Mouse (Mus musculus) lung, embryonic 14.5 days (tissue): Measurements from ENCODE around the gene Apoc4. TPM values are rescaled to one million over a fixed set of nuclear protein-coding genes. Genes with fewer than 3 reads are reported as not detected.

Experiments used
- ATAC-seq: fragments of 200-750 bp; cut with Nextera tagmentation; 2 replicates; pipeline ENCODE4 v1.8.0; 2017; ENCODE audit warnings: mild to moderate bottlenecking, moderate TSS enrichment, moderate library complexity; ENCODE audit not compliant: insufficient read depth
- DNase-seq: peaks from one replicate; pipeline ENCODE4 v3.0.0-alpha.2; 2015
- H3K27ac ChIP-seq: fragments of 300-500 bp; sonication (generic); 2 replicates; pipeline ENCODE4 v1.5.1; 2014; ENCODE audit warnings: low read depth, mild to moderate bottlenecking, moderate library complexity
- H3K27me3 ChIP-seq: fragments of 300-500 bp; sonication (generic); 2 replicates; pipeline ENCODE4 v1.6.1; 2014; ENCODE audit warnings: low read length, control low read depth; ENCODE audit not compliant: insufficient read depth
- H3K36me3 ChIP-seq: fragments of 300-500 bp; sonication (generic); 2 replicates; pipeline ENCODE4 v1.6.1; 2014; ENCODE audit warnings: control low read depth; ENCODE audit not compliant: insufficient read depth
- H3K4me1 ChIP-seq: fragments of 300-500 bp; sonication (generic); 2 replicates; pipeline ENCODE4 v1.6.1; 2014; ENCODE audit warnings: antibody characterized with exemption, control low read depth; ENCODE audit not compliant: insufficient read depth
- H3K4me2 ChIP-seq: fragments of 300-500 bp; sonication (generic); 2 replicates; pipeline ENCODE4 v1.6.1; 2014; ENCODE audit warnings: mild to moderate bottlenecking
- H3K4me3 ChIP-seq: fragments of 300-500 bp; sonication (generic); 2 replicates; pipeline ENCODE4 v1.5.1; 2014; ENCODE audit warnings: low read depth, low read length
- H3K9ac ChIP-seq: fragments of 300-500 bp; sonication (generic); 2 replicates; pipeline ENCODE4 v1.6.1; 2014
- H3K9me3 ChIP-seq: fragments of 300-500 bp; sonication (generic); 2 replicates; pipeline ENCODE4 v1.6.1; 2016; ENCODE audit warnings: low read depth, low read length, control low read depth
- CTCF ChIP-seq: IDR thresholded peaks from 2 replicates; pipeline ENCODE4 v1.5.1; 2016; ENCODE audit warnings: antibody characterized with exemption, low read depth
- WGBS: fragments of 180-500 bp; shearing (Covaris S2); extraction: QIAGEN DNeasy Blood & Tissue Kit; methylation state at CpG from one replicate; pipeline ENCODE4 v1.1.7; 2014; 5-methylcytosine and 5-hydroxymethylcytosine counted together
- polyA plus RNA-seq: library from polyadenylated mRNA; unstranded; fragments of >200 nt; fragmentation: Nextera tagmentation; extraction: Ambion mirVana; gene quantifications from 2 replicates; pipeline ENCODE4 v1.2.1, GENCODE M21; 2014

Gene Apoc4
- polyA plus RNA-seq, 1 experiment from 2014 or later = 0.30 TPM

DNA sequence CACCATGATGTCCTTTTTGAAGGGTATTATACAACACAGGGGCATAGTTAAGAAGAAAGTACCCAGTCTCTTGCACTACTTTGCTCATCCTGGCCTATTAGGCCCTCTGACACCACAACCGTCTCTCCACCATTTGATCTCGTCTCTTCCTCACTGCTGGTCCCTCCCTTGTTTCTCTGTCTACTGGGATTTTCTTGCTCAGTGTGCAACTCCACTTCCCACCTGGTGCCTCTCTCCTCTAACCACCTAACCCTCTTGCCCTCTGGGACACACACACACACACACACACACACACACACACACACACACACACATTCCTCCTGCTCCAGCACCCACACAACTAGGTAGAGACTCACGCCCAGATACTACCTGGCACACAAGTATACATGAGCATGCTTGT is 2.4 kb downstream of the Apoc4 start:
- 85% methylated on average over 3 of the region's 3 CpGs for WGBS
- ATAC-seq = no peak
- H3K27ac ChIP-seq = no peak overlapping the region
- no peak overlapping the region for H3K4me3 ChIP-seq
- H3K27me3 ChIP-seq = no peaks in the 10 kb centered on the region
- no peaks in the 10 kb centered on the region for H3K9me3 ChIP-seq
- TF ChIP-seq CTCF = no peak
- H3K4me1 ChIP-seq = no peaks in the 10 kb centered on the region
- H3K4me2 ChIP-seq = no peak overlapping the region
- no peak overlapping the region for H3K9ac ChIP-seq
- H3K36me3 ChIP-seq = no peaks in the 10 kb centered on the region
- DNase-seq = no peak

DNA sequence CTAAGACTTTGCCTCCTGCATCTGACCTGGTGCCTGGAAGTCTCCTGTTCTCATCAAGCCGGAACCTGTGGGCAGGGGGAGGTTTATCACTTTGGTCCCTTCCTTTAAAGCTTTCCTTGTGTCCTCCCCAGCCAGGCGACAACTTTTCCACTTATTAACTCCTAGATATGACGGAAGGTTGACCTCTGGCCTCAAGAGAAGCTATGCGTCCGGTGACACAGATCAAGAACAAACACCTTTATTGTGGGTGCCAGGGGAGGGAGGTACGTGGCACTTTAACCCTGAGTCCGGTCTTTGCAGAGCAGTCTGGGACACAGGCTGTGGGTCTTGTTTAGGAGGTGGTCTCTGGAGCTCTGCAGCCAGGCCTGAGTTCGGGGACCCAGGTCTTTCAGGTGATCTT is 3.4 kb downstream of the Apoc4 start, which contains the start of gene Apoc2:
TSS of gene Apoc2 (minus strand) at position 70 of the 400 bp plus-strand sequence.
- ATAC-seq = no peak
- no peak within 1 kb of the TSS for H3K4me2 ChIP-seq
- WGBS = 57% methylated on average over 8 of the region's 8 CpGs

DNA sequence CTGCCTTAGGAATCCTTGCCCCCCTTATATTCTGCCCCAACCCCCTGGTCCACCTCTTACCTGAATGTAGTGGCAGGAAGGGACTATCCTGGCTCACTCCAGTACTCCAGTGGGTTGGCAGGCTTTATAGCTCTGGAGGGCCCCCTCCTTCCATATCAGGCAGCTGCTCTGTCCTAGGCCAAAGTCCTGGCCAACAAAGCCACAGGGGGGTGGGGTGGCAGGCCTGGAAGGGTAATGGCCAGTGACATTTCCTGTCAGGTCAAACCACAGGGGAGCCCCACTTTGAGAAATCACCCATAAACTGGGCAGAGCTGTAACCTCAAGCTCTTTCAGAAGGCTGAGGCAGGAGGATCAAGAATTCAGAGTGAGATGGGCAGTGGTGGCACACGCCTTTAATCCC is 4.6 kb downstream of the Apoc4 start:
- H3K27me3 ChIP-seq = no peaks in the 10 kb centered on the region
- H3K9ac ChIP-seq = no peak overlapping the region
- DNase-seq (no peak), ATAC-seq (no peak)
- no peak for TF ChIP-seq CTCF
- no peaks in the 10 kb centered on the region for H3K9me3 ChIP-seq
- no peaks in the 10 kb centered on the region for H3K4me1 ChIP-seq
- H3K4me2 ChIP-seq = no peak overlapping the region
- no peak overlapping the region for H3K4me3 ChIP-seq
- WGBS = 64% methylated on average over 1 of the region's 1 CpGs
- H3K27ac ChIP-seq = no peak overlapping the region
- H3K36me3 ChIP-seq = no peaks in the 10 kb centered on the region

More for the DNA sequence above, 3.4 kb downstream of the Apoc4 start, which contains the start of gene Apoc2:
- H3K9ac ChIP-seq = no peak within 1 kb of the TSS
- no peaks in the 10 kb centered on the region for H3K4me1 ChIP-seq
- H3K36me3 ChIP-seq = no peaks in the 10 kb centered on the region
- no peak within 1 kb of the TSS for H3K4me3 ChIP-seq
- no peaks in the 10 kb centered on the region for H3K9me3 ChIP-seq
- DNase-seq = no peak
- H3K27me3 ChIP-seq = no peaks in the 10 kb centered on the region
- TF ChIP-seq CTCF = no peak
- no peak within 1 kb of the TSS for H3K27ac ChIP-seq

DNA sequence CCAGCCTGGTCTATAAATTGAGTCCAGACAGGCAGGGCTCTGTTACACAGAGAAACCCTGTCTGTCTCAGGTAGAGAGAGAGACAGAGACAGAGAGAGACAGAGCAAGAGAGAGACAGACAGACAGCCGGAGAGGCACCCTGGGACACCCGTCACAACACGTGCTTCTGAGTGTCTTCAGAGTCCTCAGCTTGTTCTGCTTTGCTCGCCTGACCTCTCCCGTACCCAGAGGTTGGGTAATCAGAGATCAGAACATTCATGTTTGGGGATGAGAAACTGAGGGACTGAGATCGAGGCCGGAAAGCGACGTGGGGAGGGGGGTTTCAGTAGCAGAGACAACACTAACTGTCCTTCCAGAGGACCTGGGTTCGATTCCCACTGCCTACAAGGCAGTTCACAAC is 5.5 kb downstream of the Apoc4 start:
- no peaks in the 10 kb centered on the region for H3K9me3 ChIP-seq
- no peak for ATAC-seq
- no peaks in the 10 kb centered on the region for H3K36me3 ChIP-seq
- WGBS = 83% methylated on average over 10 of the region's 10 CpGs
- no peaks in the 10 kb centered on the region for H3K4me1 ChIP-seq
- no peak overlapping the region for H3K4me3 ChIP-seq
- DNase-seq = no peak
- H3K27me3 ChIP-seq = no peaks in the 10 kb centered on the region
- no peak overlapping the region for H3K9ac ChIP-seq
- H3K27ac ChIP-seq = no peak overlapping the region
- no peak overlapping the region for H3K4me2 ChIP-seq
- no peak for TF ChIP-seq CTCF

DNA sequence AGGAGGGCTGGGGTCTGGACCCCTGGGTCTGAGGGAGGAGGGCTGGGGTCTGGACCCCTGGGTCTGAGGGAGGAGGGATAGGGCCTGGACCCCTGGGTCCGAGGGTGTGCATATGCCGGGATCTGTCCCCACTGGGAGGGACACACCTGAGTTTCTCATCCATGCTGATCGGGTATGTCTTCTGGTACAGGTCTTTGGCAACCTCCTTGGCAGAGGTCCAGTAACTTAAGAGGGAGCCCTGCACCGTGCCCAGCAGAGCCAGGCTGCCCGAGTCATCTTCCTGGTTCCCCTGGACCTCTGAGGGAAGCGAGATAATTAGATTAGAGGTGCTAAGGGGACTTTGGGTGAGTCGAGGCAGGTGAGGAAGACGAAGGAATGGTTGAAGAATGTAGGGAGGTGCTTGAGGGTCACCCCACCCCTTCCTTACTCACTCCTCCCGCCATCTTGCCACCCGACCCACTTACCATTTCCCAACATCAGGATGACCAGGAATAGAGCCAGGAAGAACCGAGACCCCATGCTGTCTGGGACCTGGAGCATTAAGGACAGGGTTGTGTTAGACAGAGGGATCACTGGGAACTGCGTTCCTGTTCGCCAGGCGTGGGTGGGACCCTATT is 8.1 kb downstream of the Apoc4 start:
- DNase-seq (no peak), ATAC-seq (no peak)
- Histone ChIP-seq H3K9ac (no peak overlapping the region), H3K27me3 (no peaks in the 10 kb centered on the region), H3K36me3 (no peaks in the 10 kb centered on the region), H3K9me3 (no peaks in the 10 kb centered on the region), H3K27ac (no peak overlapping the region), H3K4me3 (no peak overlapping the region), H3K4me1 (0 out of 2 replicates have a peak, but pooled peaks cover 3% of the 10 kb centered on the region), H3K4me2 (no peak overlapping the region)
- TF ChIP-seq CTCF = no peak
- WGBS = 54% methylated on average over 14 of the region's 14 CpGs

DNA sequence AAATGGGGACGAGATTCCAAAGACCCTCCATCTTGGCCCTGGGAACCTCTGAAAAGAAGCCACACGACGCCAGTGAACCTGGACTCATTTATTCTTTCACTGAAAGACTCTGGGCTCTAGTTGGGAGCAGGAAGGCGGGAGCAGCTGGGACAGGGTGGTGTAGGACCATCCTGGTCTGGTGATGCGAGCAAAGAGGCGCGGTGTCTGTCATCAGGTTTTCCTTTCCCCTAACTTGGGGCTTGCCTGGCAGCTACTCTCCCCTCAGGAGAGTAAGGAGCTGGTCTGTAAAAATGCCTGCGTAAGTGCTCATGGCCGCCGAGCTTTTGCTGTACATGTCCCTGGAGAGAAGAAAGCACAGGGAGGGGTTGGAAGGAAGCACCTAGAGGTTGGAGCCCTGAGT is 9.8 kb downstream of the Apoc4 start:
- no peak overlapping the region for H3K9ac ChIP-seq
- no peaks in the 10 kb centered on the region for H3K9me3 ChIP-seq
- no peaks in the 10 kb centered on the region for H3K27me3 ChIP-seq
- ATAC-seq (no peak), DNase-seq (no peak)
- WGBS = 70% methylated on average over 10 of the region's 10 CpGs
- 0 out of 2 replicates have a peak, but pooled peaks cover 3% of the 10 kb centered on the region for H3K4me1 ChIP-seq
- no peak overlapping the region for H3K4me2 ChIP-seq
- H3K27ac ChIP-seq = no peak overlapping the region
- no peaks in the 10 kb centered on the region for H3K36me3 ChIP-seq
- no peak for TF ChIP-seq CTCF
- H3K4me3 ChIP-seq = no peak overlapping the region

DNA sequence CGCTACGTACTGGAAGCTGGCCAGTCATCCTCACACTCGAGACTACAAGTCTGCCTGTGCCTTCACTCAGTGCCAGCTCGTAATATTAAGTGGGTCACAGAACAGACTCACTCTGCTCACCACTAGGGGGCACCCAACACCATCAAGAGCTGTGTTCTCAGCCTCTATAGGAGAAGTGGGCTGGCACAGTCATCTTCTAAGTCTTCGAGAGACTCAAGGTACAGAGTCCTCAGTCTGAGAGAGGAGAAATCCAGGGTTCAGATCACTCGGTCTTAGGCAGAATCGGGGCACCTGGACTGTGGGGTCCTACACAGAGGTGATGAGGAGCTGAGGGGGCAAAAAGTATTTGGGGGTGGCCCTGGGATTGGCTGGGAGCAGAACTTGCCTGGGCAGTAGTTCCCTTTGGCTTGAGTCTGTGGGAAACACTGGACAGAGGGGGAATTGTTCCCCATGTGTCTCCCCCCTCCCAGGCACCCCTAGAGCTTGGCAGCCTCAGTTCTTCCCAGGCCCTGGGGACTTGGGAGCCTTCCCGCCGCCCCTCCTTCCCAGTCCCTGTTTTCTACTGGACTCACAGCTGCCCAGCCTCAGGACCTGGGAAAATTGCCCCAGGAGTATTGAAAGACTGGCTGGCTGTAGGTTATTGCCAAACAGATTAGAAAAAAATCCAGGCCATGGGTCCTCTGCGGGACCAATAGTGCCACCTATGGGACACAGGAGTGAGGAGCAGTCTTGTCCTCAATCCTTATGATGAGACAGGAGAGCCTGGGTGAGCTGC is 12.1 kb downstream of the Apoc4 start:
- 6% methylated on average over 10 of the region's 10 CpGs for WGBS
- peak overlapping the region; percentile 37; the same call in 1 of the 2 replicates for H3K9ac ChIP-seq
- no peaks in the 10 kb centered on the region for H3K27me3 ChIP-seq
- 0 out of 2 replicates have a peak, but pooled peaks cover 4% of the 10 kb centered on the region for H3K4me1 ChIP-seq
- H3K4me3 ChIP-seq = no peak overlapping the region
- TF ChIP-seq CTCF = peak; percentile 98
- ATAC-seq (peak; percentile 82), DNase-seq (peak; percentile 98)
- peak overlapping the region; percentile 42; the same call in 1 of the 2 replicates for H3K27ac ChIP-seq
- H3K4me2 ChIP-seq = peak overlapping the region; percentile 46
- H3K36me3 ChIP-seq = no peaks in the 10 kb centered on the region
- no peaks in the 10 kb centered on the region for H3K9me3 ChIP-seq
